Mouse (Mus musculus): Measurements from ENCODE around the gene Mrnip. TPM values are rescaled to one million over a fixed set of nuclear protein-coding genes. Genes with fewer than 3 reads are reported as not detected.

The Mrnip gene
- polyA plus RNA-seq, 1 experiment: 21.1 TPM

DNA sequence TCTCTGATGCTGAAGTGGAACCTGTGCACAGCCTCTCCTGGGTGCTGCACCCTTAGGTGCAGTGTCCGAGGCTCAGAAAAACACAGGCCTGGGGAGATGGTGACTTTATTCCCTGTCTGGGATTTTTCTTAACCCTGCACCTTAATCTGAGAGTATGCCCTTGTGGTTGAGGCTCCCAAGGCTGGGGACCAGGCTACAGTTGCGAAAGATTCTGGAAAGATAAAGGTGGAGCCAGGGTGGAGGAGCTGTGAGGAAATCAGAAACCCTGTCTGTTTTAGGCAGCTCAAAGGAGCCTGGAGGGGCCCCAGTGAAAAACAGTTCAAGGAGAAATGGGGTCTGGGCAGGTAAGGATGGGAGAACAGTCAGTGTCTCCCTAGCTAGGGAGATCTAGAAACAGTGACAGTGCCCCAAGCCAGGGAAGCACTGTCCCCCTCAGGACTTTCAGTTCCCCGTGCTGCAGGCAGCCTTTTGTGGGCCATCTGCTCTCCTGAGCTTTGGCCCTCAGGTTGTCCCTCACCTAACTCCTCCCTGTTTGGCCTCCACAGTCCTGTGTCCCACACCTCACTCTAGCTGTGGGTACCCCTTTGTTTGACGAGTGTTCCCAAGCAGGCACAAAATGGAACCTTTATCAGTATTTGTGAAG, 42.6 kb downstream of the Mrnip start:
- WGBS: 81% methylated on average over 4 of the region's 4 CpGs
- H3K36me3 ChIP-seq (ENCODE audit: control insufficient read depth, insufficient read depth, low read length): no peaks in the 10 kb centered on the region
- peaks cover 18% of the 10 kb centered on the region for H3K4me1 ChIP-seq (ENCODE audit: control insufficient read depth, insufficient read depth, low read length)
- H3K27me3 ChIP-seq (replicated peaks; ENCODE audit: control insufficient read depth, insufficient read depth, low read length): no peaks in the 10 kb centered on the region
- H3K27ac ChIP-seq (ENCODE audit: insufficient read depth, low read depth, low read length): no peak overlapping the region
- no peak for DNase-seq
- TF ChIP-seq POLR2A (IDR thresholded peaks at IDR 0.05; ENCODE audit: low read depth, low read length): no peak
- TF ChIP-seq CTCF (conservative IDR thresholded peaks at IDR 0.05; ENCODE audit: insufficient read depth, insufficient read length, low read depth, low read length): no peak
- no peak overlapping the region for H3K4me3 ChIP-seq (ENCODE audit: insufficient read depth, low read depth, low read length)

DNA sequence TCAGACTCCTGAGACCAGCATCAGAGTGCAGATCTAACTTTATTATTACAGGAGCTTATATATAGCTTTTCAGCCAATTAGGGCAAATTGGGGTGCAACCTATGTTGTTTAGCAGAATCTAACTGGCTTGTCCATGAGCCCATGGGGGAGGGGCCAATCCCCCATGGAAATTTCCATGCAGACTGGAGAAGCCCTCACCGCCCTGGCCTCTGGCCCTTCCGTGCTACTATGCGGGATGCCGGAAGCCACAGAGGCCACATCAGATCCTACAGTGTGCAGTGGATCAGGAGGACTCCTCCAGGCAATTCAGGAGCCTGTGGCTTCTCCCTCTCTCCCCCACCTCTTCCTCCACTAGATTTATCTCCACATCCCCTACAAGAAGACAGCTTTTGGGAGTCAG, 43.6 kb downstream of the Mrnip start:
- WGBS: 23% methylated on average over 4 of the region's 4 CpGs

DNA sequence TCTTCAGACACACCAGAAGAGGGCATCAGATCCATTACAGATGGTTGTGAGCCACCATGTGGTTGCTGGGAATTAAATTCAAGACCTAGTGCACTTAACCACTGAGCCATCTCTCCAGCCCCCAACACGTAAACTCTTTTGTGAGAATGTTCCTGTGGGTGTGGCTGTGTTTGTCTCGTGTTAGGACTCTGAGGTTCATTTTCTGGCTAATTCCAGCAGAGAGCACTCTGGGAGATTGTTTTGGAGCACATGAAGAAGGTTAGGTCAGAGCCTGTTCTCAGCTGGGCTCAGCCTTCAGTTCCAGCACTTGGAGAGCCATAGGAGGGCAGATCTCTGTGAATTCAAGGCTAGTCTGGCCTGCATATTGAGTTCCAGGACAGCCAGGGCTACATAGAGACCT, 45.6 kb downstream of the Mrnip start:
- Histone ChIP-seq H3K36me3 (ENCODE audit: control insufficient read depth, insufficient read depth, low read length) (no peaks in the 10 kb centered on the region), H3K27me3 (replicated peaks; ENCODE audit: control insufficient read depth, insufficient read depth, low read length) (no peaks in the 10 kb centered on the region), H3K4me3 (ENCODE audit: insufficient read depth, low read depth, low read length) (no peak overlapping the region), H3K4me1 (ENCODE audit: control insufficient read depth, insufficient read depth, low read length) (no peaks in the 10 kb centered on the region; the same call in 1 of the 2 replicates), H3K27ac (ENCODE audit: insufficient read depth, low read depth, low read length) (no peak overlapping the region)
- no peak for DNase-seq
- TF ChIP-seq POLR2A (IDR thresholded peaks at IDR 0.05; ENCODE audit: low read depth, low read length): no peak
- no peak for TF ChIP-seq CTCF (conservative IDR thresholded peaks at IDR 0.05; ENCODE audit: insufficient read depth, insufficient read length, low read depth, low read length)
- 36% methylated on average over 2 of the region's 2 CpGs for WGBS

More for the DNA sequence above, 43.6 kb downstream of the Mrnip start:
- H3K27me3 ChIP-seq (replicated peaks; ENCODE audit: control insufficient read depth, insufficient read depth, low read length): no peaks in the 10 kb centered on the region
- no peak for TF ChIP-seq POLR2A (IDR thresholded peaks at IDR 0.05; ENCODE audit: low read depth, low read length)
- no peak for TF ChIP-seq CTCF (conservative IDR thresholded peaks at IDR 0.05; ENCODE audit: insufficient read depth, insufficient read length, low read depth, low read length)
- H3K4me1 ChIP-seq (ENCODE audit: control insufficient read depth, insufficient read depth, low read length): peaks cover 8% of the 10 kb centered on the region
- no peaks in the 10 kb centered on the region for H3K36me3 ChIP-seq (ENCODE audit: control insufficient read depth, insufficient read depth, low read length)
- no peak overlapping the region for H3K4me3 ChIP-seq (ENCODE audit: insufficient read depth, low read depth, low read length)
- H3K27ac ChIP-seq (ENCODE audit: insufficient read depth, low read depth, low read length): no peak overlapping the region
- peak; percentile 72 for DNase-seq

DNA sequence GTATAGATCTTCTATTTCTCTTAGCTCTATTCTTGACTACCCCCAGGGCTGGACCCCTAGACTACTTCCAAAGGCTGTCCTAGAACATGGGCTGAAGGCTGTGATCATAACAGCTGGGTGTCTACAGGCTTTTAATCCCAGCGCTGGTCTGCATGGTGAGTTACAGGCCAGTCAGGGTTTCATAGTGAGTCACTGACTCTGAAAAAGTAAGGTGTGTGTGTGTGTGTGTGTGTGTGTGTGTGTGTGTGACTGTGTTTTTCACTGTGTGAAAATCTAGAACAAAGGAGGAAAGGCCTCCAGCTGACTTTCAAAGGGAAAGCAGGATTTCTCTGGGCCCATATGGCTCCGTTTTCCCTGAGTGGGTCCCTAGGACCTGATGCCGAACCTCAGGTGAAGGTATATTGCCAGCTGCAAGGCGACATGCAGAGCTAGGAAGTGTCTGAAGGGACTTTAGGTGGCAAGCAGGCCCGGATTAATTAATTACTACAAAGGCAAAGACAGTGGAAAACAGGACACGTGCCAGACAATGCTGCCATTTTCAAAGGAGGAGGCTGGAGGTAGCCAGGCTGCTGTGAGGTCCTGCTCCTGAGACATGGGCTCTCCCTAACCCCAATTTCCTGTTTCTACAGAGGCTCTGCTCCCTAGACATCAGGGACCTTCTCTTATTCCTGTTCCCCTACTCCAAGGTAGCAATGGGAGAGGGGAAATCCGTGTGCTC, 48.5 kb downstream of the Mrnip start:
- WGBS: 39% methylated on average over 7 of the region's 7 CpGs
- Histone ChIP-seq H3K36me3 (ENCODE audit: control insufficient read depth, insufficient read depth, low read length) (no peaks in the 10 kb centered on the region), H3K4me1 (ENCODE audit: control insufficient read depth, insufficient read depth, low read length) (peaks cover 15% of the 10 kb centered on the region), H3K27ac (ENCODE audit: insufficient read depth, low read depth, low read length) (peak overlapping the region; percentile 96), H3K27me3 (replicated peaks; ENCODE audit: control insufficient read depth, insufficient read depth, low read length) (no peaks in the 10 kb centered on the region), H3K4me3 (ENCODE audit: insufficient read depth, low read depth, low read length) (peak overlapping the region; percentile 33; the same call in 1 of the 2 replicates)
- TF ChIP-seq CTCF (conservative IDR thresholded peaks at IDR 0.05; ENCODE audit: insufficient read depth, insufficient read length, low read depth, low read length) (no peak), POLR2A (IDR thresholded peaks at IDR 0.05; ENCODE audit: low read depth, low read length) (no peak)
- DNase-seq: peak; percentile 83

DNA sequence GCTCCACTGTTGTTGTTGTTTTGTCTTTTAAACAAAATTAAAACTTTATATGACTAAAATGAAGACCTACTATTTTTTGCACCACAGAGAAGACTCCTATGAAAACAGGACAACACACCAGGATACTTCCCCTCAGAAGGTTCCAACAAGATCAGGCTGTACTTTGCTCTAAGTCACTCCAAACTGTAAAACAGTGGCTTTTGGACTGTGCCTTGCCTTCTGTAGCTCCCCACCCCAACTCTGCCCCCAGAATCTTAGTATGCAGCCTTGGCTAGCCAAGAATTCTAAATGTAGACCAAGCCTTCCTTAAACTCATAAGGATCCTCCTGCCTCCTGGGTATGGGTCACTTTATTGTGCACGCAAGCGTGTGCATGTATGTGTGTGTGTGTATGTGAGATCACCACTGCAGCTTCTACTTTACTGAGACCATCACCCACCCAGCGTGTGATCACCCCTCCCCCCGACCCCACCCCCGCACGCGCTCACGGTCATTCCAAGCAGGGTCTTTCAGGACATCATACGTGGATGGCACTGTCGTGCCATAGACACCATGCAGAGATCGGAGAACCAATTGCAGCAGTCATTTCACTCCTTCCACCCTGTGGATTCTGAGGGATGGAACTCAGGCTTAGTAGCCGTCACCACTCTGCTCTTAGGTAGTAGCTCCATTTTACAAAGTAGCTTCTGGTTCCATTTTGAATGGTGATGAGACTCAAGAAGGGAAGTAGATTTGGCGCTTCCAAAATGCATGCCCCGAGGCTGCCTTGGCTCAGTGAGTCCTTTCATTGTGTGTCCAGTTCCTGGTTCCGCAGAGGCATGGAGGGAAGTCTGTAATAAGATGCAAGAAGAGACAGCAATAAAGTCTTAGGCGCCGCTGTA, 49.8 kb downstream of the Mrnip start:
- no peaks in the 10 kb centered on the region for H3K27me3 ChIP-seq (replicated peaks; ENCODE audit: control insufficient read depth, insufficient read depth, low read length)
- peak overlapping the region; percentile 89 for H3K4me3 ChIP-seq (ENCODE audit: insufficient read depth, low read depth, low read length)
- no peak for TF ChIP-seq POLR2A (IDR thresholded peaks at IDR 0.05; ENCODE audit: low read depth, low read length)
- no peak for TF ChIP-seq CTCF (conservative IDR thresholded peaks at IDR 0.05; ENCODE audit: insufficient read depth, insufficient read length, low read depth, low read length)
- WGBS: 6% methylated on average over 17 of the region's 17 CpGs
- peaks cover 28% of the 10 kb centered on the region for H3K4me1 ChIP-seq (ENCODE audit: control insufficient read depth, insufficient read depth, low read length)
- H3K27ac ChIP-seq (ENCODE audit: insufficient read depth, low read depth, low read length): peak overlapping the region; percentile 47
- DNase-seq: peak; percentile 71
- H3K36me3 ChIP-seq (ENCODE audit: control insufficient read depth, insufficient read depth, low read length): no peaks in the 10 kb centered on the region

DNA sequence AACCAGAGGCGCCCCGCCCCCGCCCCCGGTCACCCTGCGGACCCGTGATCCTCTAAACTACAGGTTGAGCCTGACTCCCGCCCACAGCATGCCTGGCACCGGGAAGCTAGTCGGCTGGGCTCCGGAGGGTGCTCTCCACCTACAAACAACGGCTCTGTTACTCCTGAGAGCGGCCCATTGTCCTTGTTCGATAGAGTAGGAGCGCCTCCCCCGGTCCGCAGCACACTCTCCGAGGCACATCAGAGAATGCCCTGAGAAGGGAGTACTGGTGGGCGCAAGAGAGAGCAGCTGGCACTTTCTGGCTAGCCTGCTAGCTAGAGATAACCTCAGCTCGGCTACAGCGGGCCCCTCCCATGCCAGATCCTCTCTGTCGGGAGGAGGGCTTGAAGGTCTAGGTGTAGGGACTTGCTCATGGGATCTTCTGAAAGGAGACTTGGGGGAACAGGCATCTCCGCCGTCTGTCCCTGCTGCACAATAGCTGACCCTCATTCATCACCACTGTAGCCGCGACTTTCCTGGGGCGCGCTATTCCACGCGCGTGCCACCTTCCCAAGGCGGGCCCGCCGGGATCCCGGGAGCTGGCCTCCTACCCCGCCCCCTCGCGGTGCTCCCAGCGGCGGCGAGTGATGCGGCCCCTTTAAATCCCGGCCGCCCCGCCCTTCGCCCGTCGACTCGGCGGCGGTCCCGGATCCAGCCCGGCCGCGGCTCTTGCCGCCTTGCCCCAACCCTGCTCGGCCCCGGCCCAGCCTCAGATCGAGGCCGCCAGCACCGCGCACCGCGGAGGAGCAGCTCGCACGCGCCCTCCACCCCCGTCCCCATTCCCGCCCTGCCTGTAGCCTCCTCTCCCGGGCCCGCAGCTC, 50.7 kb downstream of the Mrnip start:
- Histone ChIP-seq H3K4me1 (ENCODE audit: control insufficient read depth, insufficient read depth, low read length) (peaks cover 31% of the 10 kb centered on the region), H3K27me3 (replicated peaks; ENCODE audit: control insufficient read depth, insufficient read depth, low read length) (no peaks in the 10 kb centered on the region), H3K4me3 (ENCODE audit: insufficient read depth, low read depth, low read length) (peak overlapping the region; percentile 89), H3K27ac (ENCODE audit: insufficient read depth, low read depth, low read length) (peak overlapping the region; percentile 80), H3K36me3 (ENCODE audit: control insufficient read depth, insufficient read depth, low read length) (no peaks in the 10 kb centered on the region)
- DNase-seq: peak; percentile 94
- TF ChIP-seq CTCF (conservative IDR thresholded peaks at IDR 0.05; ENCODE audit: insufficient read depth, insufficient read length, low read depth, low read length) (peak; percentile 37), POLR2A (IDR thresholded peaks at IDR 0.05; ENCODE audit: low read depth, low read length) (no peak)
- 2% methylated on average over 66 of the region's 70 CpGs for WGBS
